Mouse (Mus musculus): Measurements from ENCODE around the gene Col15a1. TPM values are rescaled to one million over a fixed set of nuclear protein-coding genes. Genes with fewer than 3 reads are reported as not detected.
A peak's percentile ranks its signal among the peaks of the same experiment; 100 is the strongest.

Gene Col15a1
- polyA plus RNA-seq, 1 experiment from 2014 or later: 18.3 TPM

- no peaks in the 10 kb centered on the region for H3K9me3 ChIP-seq
- H3K4me1 ChIP-seq: peaks cover 33% of the 10 kb centered on the region
- no peak overlapping the region for H3K4me3 ChIP-seq
- no peak overlapping the region for H3K9ac ChIP-seq
- WGBS: 78% methylated on average over 6 of the region's 6 CpGs
- no peaks in the 10 kb centered on the region for H3K36me3 ChIP-seq
- H3K27me3 ChIP-seq: no peaks in the 10 kb centered on the region
- ATAC-seq (ENCODE audit: insufficient number of reproducible peaks, insufficient read depth, low FRiP score, low TSS enrichment, low read depth): no peak
- no peak overlapping the region for H3K27ac ChIP-seq
- no peak overlapping the region for H3K4me2 ChIP-seq
These were observed 23.4 kb downstream of the Col15a1 start for GRCm38 (mm10) chr4:47231322-47231721.

DNA sequence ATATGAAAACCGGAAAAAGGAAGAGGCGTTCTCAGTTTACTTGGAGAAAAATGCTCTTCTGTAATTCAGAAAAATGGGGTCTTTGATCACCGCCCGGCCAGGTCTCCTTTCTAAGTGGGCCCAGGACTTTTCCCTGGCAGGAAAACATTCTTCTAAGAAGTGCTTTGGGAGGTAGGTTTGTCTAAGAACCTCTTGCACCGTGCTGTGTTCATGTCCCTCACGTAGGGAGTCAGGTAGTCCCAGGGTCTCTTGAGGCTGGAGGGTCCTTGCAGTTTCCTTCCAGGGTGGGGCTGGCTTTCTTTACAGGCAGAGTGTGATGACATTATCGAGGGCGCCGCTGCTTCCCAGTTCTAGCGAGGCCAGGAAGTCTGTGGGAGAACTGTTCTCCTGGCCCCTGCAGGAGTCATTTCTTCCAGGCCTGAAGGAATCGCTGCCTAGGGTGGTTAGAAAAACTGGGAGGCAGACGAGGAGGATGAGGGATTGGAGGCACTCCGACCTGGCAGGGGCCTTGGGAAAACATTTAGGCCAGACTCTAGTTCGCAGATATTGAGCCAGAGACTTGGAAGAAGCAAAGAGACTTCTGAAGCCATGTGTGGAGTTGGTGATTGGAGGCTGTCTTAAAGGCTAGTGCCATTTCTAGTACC lies 25.4 kb downstream of the Col15a1 start:
- H3K4me1 ChIP-seq: peaks cover 19% of the 10 kb centered on the region
- no peaks in the 10 kb centered on the region for H3K9me3 ChIP-seq
- H3K4me2 ChIP-seq: no peak overlapping the region
- peak overlapping the region; percentile 73 for H3K27ac ChIP-seq
- no peak overlapping the region for H3K9ac ChIP-seq
- H3K27me3 ChIP-seq: no peaks in the 10 kb centered on the region
- no peaks in the 10 kb centered on the region for H3K36me3 ChIP-seq
- WGBS: 56% methylated on average over 14 of the region's 14 CpGs
- ATAC-seq (ENCODE audit: insufficient number of reproducible peaks, insufficient read depth, low FRiP score, low TSS enrichment, low read depth): no peak
- H3K4me3 ChIP-seq: no peak overlapping the region

GRCm38 (mm10) chr4:47234667-47235267 lies 26.8 kb downstream of the Col15a1 start:
- Histone ChIP-seq H3K27me3 (no peaks in the 10 kb centered on the region), H3K27ac (no peak overlapping the region; the same call in 1 of the 2 replicates), H3K9ac (no peak overlapping the region), H3K4me2 (no peak overlapping the region), H3K4me1 (peaks cover 19% of the 10 kb centered on the region), H3K9me3 (no peaks in the 10 kb centered on the region), H3K4me3 (no peak overlapping the region), H3K36me3 (no peaks in the 10 kb centered on the region)
- 25% methylated on average over 17 of the region's 17 CpGs for WGBS
- no peak for ATAC-seq (ENCODE audit: insufficient number of reproducible peaks, insufficient read depth, low FRiP score, low TSS enrichment, low read depth)

DNA sequence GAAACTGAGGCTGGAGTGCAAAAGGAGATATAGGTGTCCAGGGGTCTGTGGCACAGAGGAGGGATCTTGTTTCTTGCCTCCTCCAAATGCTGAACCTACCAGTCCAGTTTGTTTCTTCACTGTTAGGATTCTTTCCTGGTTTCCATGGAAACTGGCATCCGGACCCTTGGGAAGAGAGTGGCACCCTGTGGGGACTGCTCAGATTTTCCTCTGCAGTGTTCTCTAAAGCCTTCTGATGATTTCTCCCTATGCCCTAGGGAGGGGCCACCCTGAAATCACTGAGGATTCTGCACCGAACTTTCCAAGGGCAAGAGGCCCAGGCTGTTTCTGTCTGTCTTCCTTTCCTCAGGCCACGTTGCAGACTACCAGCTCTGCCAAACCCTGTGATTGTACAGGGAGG lies 27.4 kb downstream of the Col15a1 start:
- no peaks in the 10 kb centered on the region for H3K27me3 ChIP-seq
- H3K36me3 ChIP-seq: no peaks in the 10 kb centered on the region
- peaks cover 19% of the 10 kb centered on the region for H3K4me1 ChIP-seq
- WGBS: 27% methylated on average over 3 of the region's 3 CpGs
- no peak overlapping the region for H3K4me3 ChIP-seq
- no peak overlapping the region for H3K4me2 ChIP-seq
- H3K9ac ChIP-seq: no peak overlapping the region
- no peak for ATAC-seq (ENCODE audit: insufficient number of reproducible peaks, insufficient read depth, low FRiP score, low TSS enrichment, low read depth)
- no peak overlapping the region for H3K27ac ChIP-seq
- H3K9me3 ChIP-seq: no peaks in the 10 kb centered on the region

- ATAC-seq (ENCODE audit: insufficient number of reproducible peaks, insufficient read depth, low FRiP score, low TSS enrichment, low read depth): no peak
- WGBS: 87% methylated on average over 7 of the region's 7 CpGs
These were observed 28.1 kb downstream of the Col15a1 start for GRCm38 (mm10) chr4:47236104-47236503.

DNA sequence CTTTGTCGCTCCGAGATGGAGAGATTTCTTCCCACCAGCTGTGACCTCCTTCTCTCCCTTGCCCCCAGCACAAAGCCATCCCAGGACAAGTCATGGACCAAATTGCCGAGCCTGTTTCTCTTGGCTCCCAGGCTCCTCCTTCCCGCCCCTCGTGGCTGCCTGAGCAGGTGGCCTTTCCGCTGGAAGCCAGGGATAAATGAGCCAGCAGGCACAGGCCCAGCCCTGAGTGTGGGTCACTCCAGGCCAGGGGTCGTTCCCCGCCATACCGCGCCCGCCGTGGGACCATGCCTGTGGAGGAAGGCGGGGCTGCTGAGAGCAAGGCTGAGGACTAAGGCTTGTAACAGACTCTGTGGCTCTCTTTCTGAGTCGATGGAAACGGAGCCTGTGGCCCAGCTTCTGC lies 29.3 kb downstream of the Col15a1 start:
- Histone ChIP-seq H3K27ac (no peak overlapping the region), H3K9ac (no peak overlapping the region), H3K9me3 (no peaks in the 10 kb centered on the region), H3K4me1 (peaks cover 19% of the 10 kb centered on the region), H3K27me3 (no peaks in the 10 kb centered on the region), H3K4me3 (no peak overlapping the region), H3K36me3 (no peaks in the 10 kb centered on the region), H3K4me2 (no peak overlapping the region)
- ATAC-seq (ENCODE audit: insufficient number of reproducible peaks, insufficient read depth, low FRiP score, low TSS enrichment, low read depth): no peak
- WGBS: 35% methylated on average over 15 of the region's 15 CpGs

More at GRCm38 (mm10) chr4:47236104-47236503, 28.1 kb downstream of the Col15a1 start:
- Histone ChIP-seq H3K4me2 (no peak overlapping the region), H3K27me3 (no peaks in the 10 kb centered on the region), H3K27ac (no peak overlapping the region), H3K36me3 (no peaks in the 10 kb centered on the region), H3K9me3 (no peaks in the 10 kb centered on the region), H3K9ac (no peak overlapping the region), H3K4me1 (peaks cover 19% of the 10 kb centered on the region), H3K4me3 (no peak overlapping the region)

GRCm38 (mm10) chr4:47239114-47239513 lies 31.2 kb downstream of the Col15a1 start:
- 81% methylated on average over 6 of the region's 6 CpGs for WGBS
- no peaks in the 10 kb centered on the region for H3K27me3 ChIP-seq
- no peaks in the 10 kb centered on the region for H3K36me3 ChIP-seq
- H3K27ac ChIP-seq: no peak overlapping the region
- H3K4me2 ChIP-seq: no peak overlapping the region
- no peaks in the 10 kb centered on the region for H3K9me3 ChIP-seq
- H3K9ac ChIP-seq: no peak overlapping the region
- no peak overlapping the region for H3K4me3 ChIP-seq
- ATAC-seq (ENCODE audit: insufficient number of reproducible peaks, insufficient read depth, low FRiP score, low TSS enrichment, low read depth): no peak
- H3K4me1 ChIP-seq: peaks cover 12% of the 10 kb centered on the region

- 74% methylated on average over 5 of the region's 5 CpGs for WGBS
- Histone ChIP-seq H3K4me1 (0 out of 2 replicates have a peak, but pooled peaks cover 4% of the 10 kb centered on the region), H3K4me3 (no peak overlapping the region), H3K27ac (no peak overlapping the region), H3K4me2 (no peak overlapping the region), H3K9me3 (no peaks in the 10 kb centered on the region), H3K27me3 (no peaks in the 10 kb centered on the region), H3K36me3 (no peaks in the 10 kb centered on the region), H3K9ac (no peak overlapping the region)
- ATAC-seq (ENCODE audit: insufficient number of reproducible peaks, insufficient read depth, low FRiP score, low TSS enrichment, low read depth): no peak
These were observed 32.9 kb downstream of the Col15a1 start for GRCm38 (mm10) chr4:47240901-47241300.

- Histone ChIP-seq H3K4me3 (no peak overlapping the region), H3K27me3 (0 out of 2 replicates have a peak, but pooled peaks cover 2% of the 10 kb centered on the region), H3K9me3 (no peaks in the 10 kb centered on the region), H3K4me2 (no peak overlapping the region), H3K4me1 (peaks cover 7% of the 10 kb centered on the region; the same call in 1 of the 2 replicates), H3K9ac (no peak overlapping the region), H3K36me3 (no peaks in the 10 kb centered on the region), H3K27ac (no peak overlapping the region)
- ATAC-seq (ENCODE audit: insufficient number of reproducible peaks, insufficient read depth, low FRiP score, low TSS enrichment, low read depth): no peak
- 78% methylated on average over 4 of the region's 4 CpGs for WGBS
These were observed 34.2 kb downstream of the Col15a1 start for GRCm38 (mm10) chr4:47242127-47242526.

DNA sequence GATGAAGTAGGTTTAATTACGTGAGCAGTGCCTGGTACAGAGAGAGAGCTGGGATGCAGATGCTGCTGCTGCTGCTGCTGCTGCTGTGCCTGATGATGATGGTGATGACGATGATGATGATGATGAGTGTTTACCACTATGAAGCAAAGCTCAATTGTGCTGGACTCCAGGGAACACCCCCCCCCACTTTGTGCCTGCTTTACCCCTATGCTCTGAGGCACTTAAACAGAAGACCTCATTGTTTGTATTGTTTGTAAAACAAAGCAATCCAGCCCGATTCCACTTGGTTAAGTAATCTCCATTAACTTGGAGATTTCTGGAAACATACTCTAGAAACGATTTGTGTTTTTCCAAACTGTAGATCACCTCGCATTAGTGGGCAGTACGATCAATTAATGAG lies 36.7 kb downstream of the Col15a1 start:
- no peak overlapping the region for H3K4me2 ChIP-seq
- H3K4me3 ChIP-seq: no peak overlapping the region
- H3K9me3 ChIP-seq: no peaks in the 10 kb centered on the region
- ATAC-seq (ENCODE audit: insufficient number of reproducible peaks, insufficient read depth, low FRiP score, low TSS enrichment, low read depth): no peak
- 0 out of 2 replicates have a peak, but pooled peaks cover 2% of the 10 kb centered on the region for H3K27me3 ChIP-seq
- peaks cover 15% of the 10 kb centered on the region; the same call in 1 of the 2 replicates for H3K4me1 ChIP-seq
- H3K36me3 ChIP-seq: no peaks in the 10 kb centered on the region
- 54% methylated on average over 6 of the region's 6 CpGs for WGBS
- no peak overlapping the region for H3K27ac ChIP-seq
- no peak overlapping the region for H3K9ac ChIP-seq

DNA sequence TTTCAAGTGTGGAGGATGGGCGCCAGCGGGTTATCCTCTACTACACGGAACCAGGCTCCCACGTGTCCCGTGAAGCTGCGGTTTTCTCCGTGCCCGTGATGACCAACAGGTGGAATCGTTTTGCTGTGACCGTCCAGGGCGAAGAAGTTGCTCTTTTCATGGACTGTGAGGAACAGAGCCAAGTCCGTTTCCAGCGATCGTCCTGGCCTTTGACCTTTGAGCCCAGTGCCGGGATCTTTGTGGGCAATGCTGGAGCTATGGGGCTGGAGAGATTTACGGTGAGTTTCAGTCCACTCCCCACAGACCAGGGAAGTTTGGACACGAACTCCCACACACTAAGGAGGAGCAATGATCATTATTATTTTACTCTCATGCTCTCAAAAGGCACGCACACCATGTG lies 37.7 kb downstream of the Col15a1 start:
- 0 out of 2 replicates have a peak, but pooled peaks cover 2% of the 10 kb centered on the region for H3K27me3 ChIP-seq
- H3K9ac ChIP-seq: no peak overlapping the region
- no peak overlapping the region for H3K4me3 ChIP-seq
- peaks cover 15% of the 10 kb centered on the region; the same call in 1 of the 2 replicates for H3K4me1 ChIP-seq
- H3K36me3 ChIP-seq: no peaks in the 10 kb centered on the region
- WGBS: 89% methylated on average over 18 of the region's 18 CpGs
- ATAC-seq (ENCODE audit: insufficient number of reproducible peaks, insufficient read depth, low FRiP score, low TSS enrichment, low read depth): no peak
- H3K27ac ChIP-seq: no peak overlapping the region
- H3K9me3 ChIP-seq: no peaks in the 10 kb centered on the region
- no peak overlapping the region for H3K4me2 ChIP-seq

DNA sequence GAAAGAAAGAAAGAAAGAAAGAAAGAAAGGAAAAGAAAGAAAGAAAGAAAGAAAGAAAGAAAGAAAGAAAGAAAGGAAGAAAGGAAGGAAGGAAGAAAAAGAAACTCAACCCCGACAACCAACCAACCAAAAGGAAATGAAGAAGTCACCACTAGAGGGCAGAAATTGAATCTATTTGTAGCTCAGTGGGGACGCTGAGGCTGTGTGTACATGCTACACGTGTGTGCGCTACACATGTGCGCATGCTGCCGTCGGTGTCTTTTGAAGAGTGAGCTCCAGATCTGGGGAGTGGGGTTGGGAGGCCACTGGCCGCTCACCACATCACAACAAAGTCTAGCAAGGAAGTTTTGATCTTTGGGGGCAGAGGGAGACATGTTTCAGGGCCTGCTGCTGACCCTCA lies 38.9 kb downstream of the Col15a1 start:
- Histone ChIP-seq H3K4me3 (no peak overlapping the region), H3K27me3 (0 out of 2 replicates have a peak, but pooled peaks cover 2% of the 10 kb centered on the region), H3K4me1 (peaks cover 22% of the 10 kb centered on the region; the same call in 1 of the 2 replicates), H3K4me2 (no peak overlapping the region), H3K9ac (no peak overlapping the region), H3K27ac (no peak overlapping the region), H3K36me3 (no peaks in the 10 kb centered on the region), H3K9me3 (no peaks in the 10 kb centered on the region)
- no peak for ATAC-seq (ENCODE audit: insufficient number of reproducible peaks, insufficient read depth, low FRiP score, low TSS enrichment, low read depth)
- WGBS: 53% methylated on average over 8 of the region's 8 CpGs
